Mouse (Mus musculus): ENCODE measurements around the gene Gnai2. TPM values are rescaled to one million over a fixed set of nuclear protein-coding genes. Genes with fewer than 3 reads are reported as not detected.

Gnai2 gene
- polyA plus RNA-seq, 2 experiments: 124 to 137 TPM

GRCm38 (mm10) chr9:107629901-107630425, 5.2 kb downstream of the Gnai2 start:
- 52% methylated on average over 14 of the region's 14 CpGs for WGBS (ENCODE audit: insufficient replicate concordance)
- no peak for TF ChIP-seq EP300 (IDR thresholded peaks at IDR 0.05; ENCODE audit: low read depth)
- TF ChIP-seq CTCF (IDR thresholded peaks at IDR 0.05; ENCODE audit: low read depth): no peak
- Histone ChIP-seq H3K4me2 (ENCODE audit: low read depth) (peak overlapping the region; percentile 13; the same call in 1 of the 2 replicates), H3K36me3 (replicated peaks; ENCODE audit: control insufficient read depth, insufficient read depth, low read depth) (0 out of 2 replicates have a peak, but pooled peaks cover 6% of the 10 kb centered on the region), H3K4me1 (replicated peaks; ENCODE audit: control insufficient read depth in 2 of 2, insufficient read depth in 2 of 2, low read length in 1 of 2) (peaks cover 41 to 42% of the 10 kb centered on the region in 2 experiments), H3K9ac (replicated peaks) (0 out of 2 replicates have a peak overlapping the region, but pooled peaks have one; percentile 15), H3K27me3 (ENCODE audit: control insufficient read depth, insufficient read depth, low read length) (no peaks in the 10 kb centered on the region), H3K9me3 (ENCODE audit: control insufficient read depth, low read length) (no peaks in the 10 kb centered on the region), H3K27ac (no peak overlapping the region), H3K4me3 (ENCODE audit: insufficient read depth in 1 of 2, low read depth in 2 of 2, low read length in 2 of 2) (peak overlapping the region in 1 of 2 experiments; percentile 6; a peak in 2 of 4 replicates)
- no peak for ATAC-seq (ENCODE audit: insufficient read depth)
- no peak for DNase-seq (ENCODE audit: low read depth in 3 of 3, low spot score in 3 of 3)

GRCm38 (mm10) chr9:107629411-107629730, 5.8 kb downstream of the Gnai2 start:
- Histone ChIP-seq H3K4me1 (replicated peaks; ENCODE audit: control insufficient read depth in 2 of 2, insufficient read depth in 2 of 2, low read length in 1 of 2) (peaks cover 41 to 44% of the 10 kb centered on the region in 2 experiments), H3K27me3 (ENCODE audit: control insufficient read depth, insufficient read depth, low read length) (no peaks in the 10 kb centered on the region), H3K36me3 (replicated peaks; ENCODE audit: control insufficient read depth, insufficient read depth, low read depth) (0 out of 2 replicates have a peak, but pooled peaks cover 6% of the 10 kb centered on the region), H3K4me2 (ENCODE audit: low read depth) (peak overlapping the region; percentile 13; the same call in 1 of the 2 replicates), H3K9me3 (ENCODE audit: control insufficient read depth, low read length) (no peaks in the 10 kb centered on the region), H3K4me3 (ENCODE audit: insufficient read depth in 1 of 2, low read depth in 2 of 2, low read length in 2 of 2) (no peak overlapping the region; a peak in 1 of 4 replicates), H3K9ac (replicated peaks) (no peak overlapping the region), H3K27ac (no peak overlapping the region)
- no peak for ATAC-seq (ENCODE audit: insufficient read depth)
- TF ChIP-seq EP300 (IDR thresholded peaks at IDR 0.05; ENCODE audit: low read depth) (no peak), CTCF (IDR thresholded peaks at IDR 0.05; ENCODE audit: low read depth) (no peak)
- DNase-seq (ENCODE audit: low read depth in 3 of 3, low spot score in 3 of 3): no peak
- 11% methylated on average over 4 of the region's 4 CpGs for WGBS (ENCODE audit: insufficient replicate concordance)

- Histone ChIP-seq H3K9me3 (ENCODE audit: control insufficient read depth, low read length) (no peaks in the 10 kb centered on the region), H3K27me3 (ENCODE audit: control insufficient read depth, insufficient read depth, low read length) (no peaks in the 10 kb centered on the region), H3K4me1 (replicated peaks; ENCODE audit: control insufficient read depth in 2 of 2, insufficient read depth in 2 of 2, low read length in 1 of 2) (peaks cover 37 to 45% of the 10 kb centered on the region in 2 experiments), H3K9ac (replicated peaks) (no peak overlapping the region), H3K4me3 (ENCODE audit: insufficient read depth in 1 of 2, low read depth in 2 of 2, low read length in 2 of 2) (no peak overlapping the region), H3K27ac (no peak overlapping the region), H3K4me2 (ENCODE audit: low read depth) (peak overlapping the region; percentile 13; the same call in 1 of the 2 replicates), H3K36me3 (replicated peaks; ENCODE audit: control insufficient read depth, insufficient read depth, low read depth) (0 out of 2 replicates have a peak, but pooled peaks cover 6% of the 10 kb centered on the region)
- TF ChIP-seq CTCF (IDR thresholded peaks at IDR 0.05; ENCODE audit: low read depth) (no peak), EP300 (IDR thresholded peaks at IDR 0.05; ENCODE audit: low read depth) (no peak)
- WGBS (ENCODE audit: insufficient replicate concordance): 52% methylated on average over 14 of the region's 15 CpGs
- DNase-seq (ENCODE audit: low read depth in 3 of 3, low spot score in 3 of 3): no peak
- no peak for ATAC-seq (ENCODE audit: insufficient read depth)
These were observed 6.3 kb downstream of the Gnai2 start for GRCm38 (mm10) chr9:107628721-107629410.

GRCm38 (mm10) chr9:107627387-107628255, 7.5 kb downstream of the Gnai2 start:
- Histone ChIP-seq H3K27ac (no peak overlapping the region; the same call in 1 of the 2 replicates), H3K9me3 (ENCODE audit: control insufficient read depth, low read length) (no peaks in the 10 kb centered on the region), H3K27me3 (ENCODE audit: control insufficient read depth, insufficient read depth, low read length) (no peaks in the 10 kb centered on the region), H3K4me1 (replicated peaks; ENCODE audit: control insufficient read depth in 2 of 2, insufficient read depth in 2 of 2, low read length in 1 of 2) (peaks cover 32 to 40% of the 10 kb centered on the region in 2 experiments), H3K9ac (replicated peaks) (no peak overlapping the region; the same call in 1 of the 2 replicates), H3K4me2 (ENCODE audit: low read depth) (no peak overlapping the region), H3K4me3 (ENCODE audit: insufficient read depth in 1 of 2, low read depth in 2 of 2, low read length in 2 of 2) (no peak overlapping the region), H3K36me3 (replicated peaks; ENCODE audit: control insufficient read depth, insufficient read depth, low read depth) (peaks cover 6% of the 10 kb centered on the region; the same call in 1 of the 2 replicates)
- TF ChIP-seq CTCF (IDR thresholded peaks at IDR 0.05; ENCODE audit: low read depth) (no peak), EP300 (IDR thresholded peaks at IDR 0.05; ENCODE audit: low read depth) (no peak)
- WGBS (ENCODE audit: insufficient replicate concordance): 46% methylated on average over 20 of the region's 20 CpGs
- DNase-seq (ENCODE audit: low read depth in 3 of 3, low spot score in 3 of 3) (no peak), ATAC-seq (ENCODE audit: insufficient read depth) (no peak)
